Mouse (Mus musculus): Measurements from ENCODE around the gene Ackr4. TPM values are rescaled to one million over a fixed set of nuclear protein-coding genes. Genes with fewer than 3 reads are reported as not detected.

Gene Ackr4
- polyA plus RNA-seq, 1 experiment from 2014 or later: 3.4 TPM

GRCm38 (mm10) chr9:104102901-104103300, 23.8 kb downstream of the Ackr4 start:
- Histone ChIP-seq H3K4me3 (replicated peaks) (no peak overlapping the region), H3K4me2 (no peak overlapping the region)
- WGBS: 58% methylated on average over 2 of the region's 2 CpGs

GRCm38 (mm10) chr9:104102301-104102700, 24.4 kb downstream of the Ackr4 start:
- H3K9me3 ChIP-seq: no peaks in the 10 kb centered on the region
- H3K4me3 ChIP-seq (replicated peaks): no peak overlapping the region
- H3K4me1 ChIP-seq: 0 out of 2 replicates have a peak, but pooled peaks cover 3% of the 10 kb centered on the region
- WGBS: 35% methylated on average over 6 of the region's 6 CpGs
- H3K36me3 ChIP-seq: no peaks in the 10 kb centered on the region
- H3K27me3 ChIP-seq (replicated peaks): no peaks in the 10 kb centered on the region
- H3K9ac ChIP-seq: no peak overlapping the region
- no peak for ATAC-seq (ENCODE audit: insufficient read depth, low FRiP score, low read depth)
- no peak overlapping the region for H3K4me2 ChIP-seq
- no peak overlapping the region for H3K27ac ChIP-seq

More at GRCm38 (mm10) chr9:104102901-104103300, 23.8 kb downstream of the Ackr4 start:
- Histone ChIP-seq H3K36me3 (no peaks in the 10 kb centered on the region), H3K4me1 (0 out of 2 replicates have a peak, but pooled peaks cover 3% of the 10 kb centered on the region), H3K9me3 (no peaks in the 10 kb centered on the region), H3K27me3 (replicated peaks) (no peaks in the 10 kb centered on the region), H3K9ac (no peak overlapping the region), H3K27ac (no peak overlapping the region)
- ATAC-seq (ENCODE audit: insufficient read depth, low FRiP score, low read depth): no peak

GRCm38 (mm10) chr9:104101458-104101857, 25.3 kb downstream of the Ackr4 start:
- Histone ChIP-seq H3K36me3 (no peaks in the 10 kb centered on the region), H3K9ac (no peak overlapping the region), H3K4me2 (no peak overlapping the region), H3K27ac (no peak overlapping the region), H3K9me3 (no peaks in the 10 kb centered on the region), H3K4me1 (0 out of 2 replicates have a peak, but pooled peaks cover 3% of the 10 kb centered on the region), H3K27me3 (replicated peaks) (no peaks in the 10 kb centered on the region), H3K4me3 (replicated peaks) (no peak overlapping the region)
- ATAC-seq (ENCODE audit: insufficient read depth, low FRiP score, low read depth): no peak
- WGBS: 57% methylated on average over 3 of the region's 3 CpGs

- Histone ChIP-seq H3K4me3 (replicated peaks) (no peak overlapping the region), H3K4me1 (0 out of 2 replicates have a peak, but pooled peaks cover 3% of the 10 kb centered on the region), H3K27me3 (replicated peaks) (no peaks in the 10 kb centered on the region), H3K9ac (no peak overlapping the region), H3K4me2 (no peak overlapping the region), H3K36me3 (no peaks in the 10 kb centered on the region), H3K9me3 (no peaks in the 10 kb centered on the region), H3K27ac (no peak overlapping the region)
- 50% methylated on average over 7 of the region's 7 CpGs for WGBS
- no peak for ATAC-seq (ENCODE audit: insufficient read depth, low FRiP score, low read depth)
Measured at GRCm38 (mm10) chr9:104100822-104101221, 25.9 kb downstream of the Ackr4 start.

GRCm38 (mm10) chr9:104099060-104099459, 27.7 kb downstream of the Ackr4 start:
- ATAC-seq (ENCODE audit: insufficient read depth, low FRiP score, low read depth): no peak
- Histone ChIP-seq H3K9ac (no peak overlapping the region), H3K27me3 (replicated peaks) (no peaks in the 10 kb centered on the region), H3K9me3 (no peaks in the 10 kb centered on the region), H3K4me2 (no peak overlapping the region), H3K4me1 (0 out of 2 replicates have a peak, but pooled peaks cover 3% of the 10 kb centered on the region), H3K36me3 (no peaks in the 10 kb centered on the region), H3K27ac (no peak overlapping the region), H3K4me3 (replicated peaks) (no peak overlapping the region)
- 82% methylated on average over 11 of the region's 11 CpGs for WGBS

GRCm38 (mm10) chr9:104098256-104098655, 28.5 kb downstream of the Ackr4 start:
- no peak overlapping the region for H3K4me2 ChIP-seq
- ATAC-seq (ENCODE audit: insufficient read depth, low FRiP score, low read depth): no peak
- no peak overlapping the region for H3K9ac ChIP-seq
- WGBS: 53% methylated on average over 5 of the region's 5 CpGs
- H3K27ac ChIP-seq: no peak overlapping the region
- H3K9me3 ChIP-seq: no peaks in the 10 kb centered on the region
- H3K4me3 ChIP-seq (replicated peaks): no peak overlapping the region
- no peaks in the 10 kb centered on the region for H3K36me3 ChIP-seq
- H3K27me3 ChIP-seq (replicated peaks): no peaks in the 10 kb centered on the region
- 0 out of 2 replicates have a peak, but pooled peaks cover 3% of the 10 kb centered on the region for H3K4me1 ChIP-seq

- Histone ChIP-seq H3K9ac (no peak overlapping the region), H3K36me3 (no peaks in the 10 kb centered on the region), H3K27ac (no peak overlapping the region), H3K27me3 (replicated peaks) (no peaks in the 10 kb centered on the region), H3K4me1 (no peaks in the 10 kb centered on the region), H3K4me2 (no peak overlapping the region), H3K4me3 (replicated peaks) (no peak overlapping the region), H3K9me3 (no peaks in the 10 kb centered on the region)
- 93% methylated on average over 5 of the region's 5 CpGs for WGBS
- no peak for ATAC-seq (ENCODE audit: insufficient read depth, low FRiP score, low read depth)
Measured at GRCm38 (mm10) chr9:104092945-104093344, 33.8 kb downstream of the Ackr4 start.

- 68% methylated on average over 8 of the region's 8 CpGs for WGBS
- no peaks in the 10 kb centered on the region for H3K9me3 ChIP-seq
- H3K4me3 ChIP-seq (replicated peaks): no peak overlapping the region
- H3K4me2 ChIP-seq: no peak overlapping the region
- H3K36me3 ChIP-seq: no peaks in the 10 kb centered on the region
- no peaks in the 10 kb centered on the region for H3K4me1 ChIP-seq
- H3K27me3 ChIP-seq (replicated peaks): no peaks in the 10 kb centered on the region
- ATAC-seq (ENCODE audit: insufficient read depth, low FRiP score, low read depth): no peak
- H3K27ac ChIP-seq: no peak overlapping the region
- no peak overlapping the region for H3K9ac ChIP-seq
Measured at GRCm38 (mm10) chr9:104088555-104088954, 38.2 kb downstream of the Ackr4 start.

- Histone ChIP-seq H3K36me3 (no peaks in the 10 kb centered on the region), H3K9ac (no peak overlapping the region), H3K4me1 (no peaks in the 10 kb centered on the region), H3K4me3 (replicated peaks) (no peak overlapping the region), H3K9me3 (no peaks in the 10 kb centered on the region), H3K27me3 (replicated peaks) (no peaks in the 10 kb centered on the region), H3K4me2 (no peak overlapping the region), H3K27ac (no peak overlapping the region; the same call in 1 of the 2 replicates)
- WGBS: 56% methylated on average over 4 of the region's 4 CpGs
- ATAC-seq (ENCODE audit: insufficient read depth, low FRiP score, low read depth): no peak
Measured at GRCm38 (mm10) chr9:104085730-104086429, 40.9 kb downstream of the Ackr4 start.

- no peak for ATAC-seq (ENCODE audit: insufficient read depth, low FRiP score, low read depth)
Measured at GRCm38 (mm10) chr9:104080038-104080437, 46.7 kb downstream of the Ackr4 start.

GRCm38 (mm10) chr9:104079379-104079778, 47.4 kb downstream of the Ackr4 start:
- ATAC-seq (ENCODE audit: insufficient read depth, low FRiP score, low read depth): no peak
- Histone ChIP-seq H3K4me1 (no peaks in the 10 kb centered on the region), H3K4me2 (no peak overlapping the region), H3K9me3 (no peaks in the 10 kb centered on the region), H3K27ac (no peak overlapping the region), H3K27me3 (replicated peaks) (no peaks in the 10 kb centered on the region), H3K9ac (no peak overlapping the region), H3K36me3 (no peaks in the 10 kb centered on the region), H3K4me3 (replicated peaks) (no peak overlapping the region)
- 49% methylated on average over 5 of the region's 5 CpGs for WGBS

More at GRCm38 (mm10) chr9:104080038-104080437, 46.7 kb downstream of the Ackr4 start:
- no peaks in the 10 kb centered on the region for H3K27me3 ChIP-seq (replicated peaks)
- H3K4me2 ChIP-seq: no peak overlapping the region
- no peak overlapping the region for H3K4me3 ChIP-seq (replicated peaks)
- 76% methylated on average over 3 of the region's 3 CpGs for WGBS
- H3K9me3 ChIP-seq: no peaks in the 10 kb centered on the region
- H3K4me1 ChIP-seq: no peaks in the 10 kb centered on the region
- no peak overlapping the region for H3K27ac ChIP-seq
- H3K9ac ChIP-seq: no peak overlapping the region
- H3K36me3 ChIP-seq: no peaks in the 10 kb centered on the region

GRCm38 (mm10) chr9:104078780-104079179, 48.0 kb downstream of the Ackr4 start:
- Histone ChIP-seq H3K4me2 (no peak overlapping the region), H3K36me3 (no peaks in the 10 kb centered on the region), H3K4me1 (no peaks in the 10 kb centered on the region), H3K9ac (no peak overlapping the region), H3K27ac (no peak overlapping the region), H3K27me3 (replicated peaks) (no peaks in the 10 kb centered on the region), H3K9me3 (no peaks in the 10 kb centered on the region), H3K4me3 (replicated peaks) (no peak overlapping the region)
- 91% methylated on average over 1 of the region's 1 CpGs for WGBS
- ATAC-seq (ENCODE audit: insufficient read depth, low FRiP score, low read depth): no peak

Measured in stomach, embryonic 15.5 days (tissue).